Mouse (Mus musculus) embryonic facial prominence, embryonic 15.5 days (tissue): Measurements from ENCODE around the gene Dctn1. TPM values are rescaled to one million over a fixed set of nuclear protein-coding genes. Genes with fewer than 3 reads are reported as not detected.

ENCODE experiments used
- ATAC-seq: fragments of 200-750 bp; cut with Nextera tagmentation; 2 replicates; pipeline ENCODE4 v1.8.0; 2017; ENCODE audit warnings: low read depth, moderate TSS enrichment; ENCODE audit not compliant: insufficient number of reproducible peaks, low FRiP score, low TSS enrichment
- H3K27ac ChIP-seq: fragments of 300-500 bp; sonication (generic); replicated peaks from 2 replicates; pipeline ENCODE4 v1.5.1; 2015; ENCODE audit warnings: mild to moderate bottlenecking, inconsistent platforms
- H3K27me3 ChIP-seq: fragments of 300-500 bp; sonication (generic); 2 replicates; pipeline ENCODE4 v1.6.1; 2015; ENCODE audit warnings: inconsistent platforms
- H3K36me3 ChIP-seq: fragments of 300-500 bp; sonication (generic); 2 replicates; pipeline ENCODE4 v1.6.1; 2015; ENCODE audit warnings: mild to moderate bottlenecking, inconsistent platforms
- H3K4me1 ChIP-seq: fragments of 300-500 bp; sonication (generic); 2 replicates; pipeline ENCODE4 v1.6.1; 2015; ENCODE audit warnings: inconsistent platforms
- H3K4me2 ChIP-seq: fragments of 300-500 bp; sonication (generic); replicated peaks from 2 replicates; pipeline ENCODE4 v1.6.1; 2015; ENCODE audit warnings: mild to moderate bottlenecking, inconsistent platforms
- H3K4me3 ChIP-seq: fragments of 300-500 bp; sonication (generic); replicated peaks from 2 replicates; pipeline ENCODE4 v1.5.1; 2015; ENCODE audit warnings: mild to moderate bottlenecking, inconsistent platforms
- H3K9ac ChIP-seq: fragments of 300-500 bp; sonication (generic); 2 replicates; pipeline ENCODE4 v1.6.1; 2015; ENCODE audit warnings: inconsistent platforms
- H3K9me3 ChIP-seq: fragments of 300-500 bp; sonication (generic); replicated peaks from 2 replicates; pipeline ENCODE4 v1.6.1; 2016; ENCODE audit warnings: inconsistent platforms
- WGBS: fragments of 180-500 bp; shearing (Covaris S2); methylation state at CpG from one replicate; pipeline ENCODE4 v1.1.7; 2015; 5-methylcytosine and 5-hydroxymethylcytosine counted together
- polyA plus RNA-seq: library from polyadenylated mRNA; unstranded; fragments of >200 nt; fragmentation: Nextera tagmentation; extraction: Ambion mirVana; gene quantifications from 2 replicates; pipeline ENCODE4 v1.2.1, GENCODE M21; 2015

Dctn1 gene
- polyA plus RNA-seq, 1 experiment from 2014 or later: 103 TPM

GRCm38 (mm10) chr6:83175996-83176395, 10.3 kb downstream of the Dctn1 start:
- no peaks in the 10 kb centered on the region for H3K9me3 ChIP-seq
- no peak for ATAC-seq
- no peak overlapping the region for H3K9ac ChIP-seq
- H3K27me3 ChIP-seq: no peaks in the 10 kb centered on the region
- no peak overlapping the region for H3K4me2 ChIP-seq
- peaks cover 14% of the 10 kb centered on the region for H3K4me1 ChIP-seq
- no peaks in the 10 kb centered on the region for H3K36me3 ChIP-seq
- H3K27ac ChIP-seq: no peak overlapping the region
- H3K4me3 ChIP-seq: no peak overlapping the region
- WGBS: 76% methylated on average over 8 of the region's 8 CpGs

GRCm38 (mm10) chr6:83179390-83180117, 13.8 kb downstream of the Dctn1 start:
- Histone ChIP-seq H3K4me2 (peak overlapping the region; percentile 54), H3K36me3 (peaks cover 25% of the 10 kb centered on the region), H3K4me3 (peak overlapping the region; percentile 36), H3K9ac (peak overlapping the region; percentile 35), H3K27ac (no peak overlapping the region), H3K9me3 (no peaks in the 10 kb centered on the region), H3K27me3 (no peaks in the 10 kb centered on the region), H3K4me1 (peaks cover 14% of the 10 kb centered on the region)
- WGBS: 12% methylated on average over 12 of the region's 12 CpGs
- ATAC-seq: peak; percentile 51

- 79% methylated on average over 6 of the region's 6 CpGs for WGBS
- ATAC-seq: no peak
- Histone ChIP-seq H3K9me3 (no peaks in the 10 kb centered on the region), H3K36me3 (peaks cover 26% of the 10 kb centered on the region), H3K4me2 (no peak overlapping the region), H3K9ac (no peak overlapping the region), H3K27ac (no peak overlapping the region), H3K4me3 (no peak overlapping the region), H3K4me1 (peaks cover 23% of the 10 kb centered on the region), H3K27me3 (no peaks in the 10 kb centered on the region)
Observed at GRCm38 (mm10) chr6:83180605-83181004, 14.9 kb downstream of the Dctn1 start.

- no peak overlapping the region for H3K4me2 ChIP-seq
- 85% methylated on average over 3 of the region's 3 CpGs for WGBS
- H3K36me3 ChIP-seq: peaks cover 38% of the 10 kb centered on the region
- H3K4me1 ChIP-seq: peaks cover 36% of the 10 kb centered on the region
- no peaks in the 10 kb centered on the region for H3K27me3 ChIP-seq
- H3K4me3 ChIP-seq: no peak overlapping the region
- H3K9ac ChIP-seq: no peak overlapping the region
- H3K27ac ChIP-seq: no peak overlapping the region
- no peak for ATAC-seq
- no peaks in the 10 kb centered on the region for H3K9me3 ChIP-seq
Observed at GRCm38 (mm10) chr6:83184858-83185435, 19.2 kb downstream of the Dctn1 start.

- 8% methylated on average over 25 of the region's 25 CpGs for WGBS
- no peak overlapping the region for H3K9ac ChIP-seq
- no peaks in the 10 kb centered on the region for H3K9me3 ChIP-seq
- H3K4me3 ChIP-seq: peak overlapping the region; percentile 32
- peak overlapping the region; percentile 55 for H3K27ac ChIP-seq
- H3K27me3 ChIP-seq: no peaks in the 10 kb centered on the region
- ATAC-seq: peak; percentile 74
- peaks cover 34% of the 10 kb centered on the region for H3K4me1 ChIP-seq
- H3K36me3 ChIP-seq: peaks cover 50% of the 10 kb centered on the region
- peak overlapping the region; percentile 42 for H3K4me2 ChIP-seq
Observed at GRCm38 (mm10) chr6:83185895-83186861, 20.5 kb downstream of the Dctn1 start.

GRCm38 (mm10) chr6:83186946-83187345, 21.2 kb downstream of the Dctn1 start:
- Histone ChIP-seq H3K9ac (no peak overlapping the region), H3K36me3 (peaks cover 58% of the 10 kb centered on the region), H3K4me2 (peak overlapping the region; percentile 42; the same call in 1 of the 2 replicates), H3K27me3 (no peaks in the 10 kb centered on the region), H3K4me3 (no peak overlapping the region), H3K9me3 (no peaks in the 10 kb centered on the region), H3K4me1 (peaks cover 34% of the 10 kb centered on the region), H3K27ac (peak overlapping the region; percentile 55; the same call in 1 of the 2 replicates)
- 58% methylated on average over 2 of the region's 2 CpGs for WGBS
- peak; percentile 61 for ATAC-seq

- Histone ChIP-seq H3K4me3 (no peak overlapping the region), H3K4me1 (0 out of 2 replicates have a peak, but pooled peaks cover 1% of the 10 kb centered on the region), H3K9ac (no peak overlapping the region), H3K27me3 (no peaks in the 10 kb centered on the region), H3K9me3 (no peaks in the 10 kb centered on the region), H3K36me3 (peaks cover 98% of the 10 kb centered on the region), H3K4me2 (no peak overlapping the region), H3K27ac (no peak overlapping the region)
- ATAC-seq: no peak
- WGBS: 90% methylated on average over 7 of the region's 7 CpGs
Observed at GRCm38 (mm10) chr6:83193571-83193970, 27.9 kb downstream of the Dctn1 start.

- Histone ChIP-seq H3K36me3 (peaks cover 84% of the 10 kb centered on the region), H3K27ac (peak overlapping the region; percentile 28; the same call in 1 of the 2 replicates), H3K4me1 (no peaks in the 10 kb centered on the region), H3K4me2 (no peak overlapping the region), H3K4me3 (no peak overlapping the region), H3K9ac (no peak overlapping the region), H3K27me3 (no peaks in the 10 kb centered on the region), H3K9me3 (no peaks in the 10 kb centered on the region)
- WGBS: 47% methylated on average over 15 of the region's 15 CpGs
- no peak for ATAC-seq
Observed at GRCm38 (mm10) chr6:83197345-83198004, 31.8 kb downstream of the Dctn1 start.

- 81% methylated on average over 4 of the region's 4 CpGs for WGBS
- H3K9me3 ChIP-seq: no peaks in the 10 kb centered on the region
- H3K4me2 ChIP-seq: no peak overlapping the region
- H3K36me3 ChIP-seq: peaks cover 26% of the 10 kb centered on the region
- H3K27me3 ChIP-seq: no peaks in the 10 kb centered on the region
- no peaks in the 10 kb centered on the region for H3K4me1 ChIP-seq
- H3K9ac ChIP-seq: no peak overlapping the region
- H3K4me3 ChIP-seq: no peak overlapping the region
- H3K27ac ChIP-seq: no peak overlapping the region
- no peak for ATAC-seq
Observed at GRCm38 (mm10) chr6:83203320-83203719, 37.6 kb downstream of the Dctn1 start.

GRCm38 (mm10) chr6:83205851-83206250, 40.1 kb downstream of the Dctn1 start:
- no peak for ATAC-seq
- Histone ChIP-seq H3K4me1 (peaks cover 5% of the 10 kb centered on the region; the same call in 1 of the 2 replicates), H3K27ac (no peak overlapping the region), H3K27me3 (no peaks in the 10 kb centered on the region), H3K9ac (no peak overlapping the region), H3K9me3 (no peaks in the 10 kb centered on the region), H3K4me2 (no peak overlapping the region), H3K4me3 (no peak overlapping the region), H3K36me3 (peaks cover 3% of the 10 kb centered on the region)
- WGBS: 88% methylated on average over 3 of the region's 3 CpGs
